Mouse (Mus musculus): ENCODE results near the gene Pars2. TPM values are rescaled to one million over a fixed set of nuclear protein-coding genes. Genes with fewer than 3 reads are reported as not detected.
A peak's percentile ranks its signal among the peaks of the same experiment; 100 is the strongest.

Pars2 gene
- 11.8 and 12.8 TPM in 2 replicates for polyA plus RNA-seq (2015; fragmentation: Nextera tagmentation; extraction: Ambion mirVana)

- H3K9me3 ChIP-seq (replicated peaks; ENCODE audit: low read length): no peaks in the 10 kb centered on the region
- H3K4me2 ChIP-seq (ENCODE audit: low read length): peak within 1 kb of the TSS; percentile 90
- peak; percentile 94 for ATAC-seq (replicated peaks; ENCODE audit: low FRiP score, low read depth)
- peak within 1 kb of the TSS; percentile 60 for H3K4me3 ChIP-seq (replicated peaks; ENCODE audit: low read depth, low read length)
- H3K36me3 ChIP-seq (ENCODE audit: insufficient read depth, low read length): no peaks in the 10 kb centered on the region
- peak within 1 kb of the TSS; percentile 80 for H3K27ac ChIP-seq
- WGBS: 2% methylated on average over 40 of the region's 40 CpGs
- peaks cover 22% of the 10 kb centered on the region; the same call in 1 of the 2 replicates for H3K4me1 ChIP-seq (replicated peaks; ENCODE audit: insufficient read depth, low read length)
- no peak for TF ChIP-seq CTCF (IDR thresholded peaks at IDR 0.05; ENCODE audit: low read depth)
- peak; percentile 98 for DNase-seq (ENCODE audit: low spot score)
- peak within 1 kb of the TSS; percentile 65 for H3K9ac ChIP-seq (ENCODE audit: low read depth, low read length)
- no peaks in the 10 kb centered on the region for H3K27me3 ChIP-seq (ENCODE audit: insufficient read depth, low read length)
Measured at GRCm38 (mm10) chr4:106650833-106651527, at the start of gene Pars2. Pars2 (plus strand) TSS chr4:106651069.

- H3K27me3 ChIP-seq (ENCODE audit: insufficient read depth, low read length): no peaks in the 10 kb centered on the region
- no peak overlapping the region for H3K4me3 ChIP-seq (replicated peaks; ENCODE audit: low read depth, low read length)
- H3K27ac ChIP-seq: no peak overlapping the region
- no peak overlapping the region for H3K4me2 ChIP-seq (ENCODE audit: low read length)
- H3K4me1 ChIP-seq (replicated peaks; ENCODE audit: insufficient read depth, low read length): no peaks in the 10 kb centered on the region
- H3K9me3 ChIP-seq (replicated peaks; ENCODE audit: low read length): no peaks in the 10 kb centered on the region
- DNase-seq (ENCODE audit: low spot score): peak; percentile 56
- H3K9ac ChIP-seq (ENCODE audit: low read depth, low read length): no peak overlapping the region
- ATAC-seq (replicated peaks; ENCODE audit: low FRiP score, low read depth): peak; percentile 79; the same call in 1 of the 2 replicates
- 38% methylated on average over 18 of the region's 18 CpGs for WGBS
- H3K36me3 ChIP-seq (ENCODE audit: insufficient read depth, low read length): no peaks in the 10 kb centered on the region
- TF ChIP-seq CTCF (IDR thresholded peaks at IDR 0.05; ENCODE audit: low read depth): no peak; the same call in 1 of the 2 replicates
Measured at GRCm38 (mm10) chr4:106606639-106607554, 44.0 kb upstream of the Pars2 start.

GRCm38 (mm10) chr4:106607905-106608304 lies 43.0 kb upstream of the Pars2 start:
- WGBS: 74% methylated on average over 1 of the region's 1 CpGs
- Histone ChIP-seq H3K36me3 (ENCODE audit: insufficient read depth, low read length) (no peaks in the 10 kb centered on the region), H3K27me3 (ENCODE audit: insufficient read depth, low read length) (no peaks in the 10 kb centered on the region), H3K9ac (ENCODE audit: low read depth, low read length) (no peak overlapping the region), H3K4me3 (replicated peaks; ENCODE audit: low read depth, low read length) (no peak overlapping the region), H3K9me3 (replicated peaks; ENCODE audit: low read length) (no peaks in the 10 kb centered on the region), H3K4me1 (replicated peaks; ENCODE audit: insufficient read depth, low read length) (no peaks in the 10 kb centered on the region), H3K4me2 (ENCODE audit: low read length) (no peak overlapping the region), H3K27ac (no peak overlapping the region)
- DNase-seq (ENCODE audit: low spot score): no peak
- ATAC-seq (replicated peaks; ENCODE audit: low FRiP score, low read depth): no peak
- no peak for TF ChIP-seq CTCF (IDR thresholded peaks at IDR 0.05; ENCODE audit: low read depth)

- no peak for ATAC-seq (replicated peaks; ENCODE audit: low FRiP score, low read depth)
- 78% methylated on average over 8 of the region's 8 CpGs for WGBS
- no peak for TF ChIP-seq CTCF (IDR thresholded peaks at IDR 0.05; ENCODE audit: low read depth)
Measured at GRCm38 (mm10) chr4:106613105-106613504, 37.8 kb upstream of the Pars2 start.

GRCm38 (mm10) chr4:106613560-106613959 lies 37.3 kb upstream of the Pars2 start:
- no peak overlapping the region for H3K4me2 ChIP-seq (ENCODE audit: low read length)
- DNase-seq (ENCODE audit: low spot score) (no peak), ATAC-seq (replicated peaks; ENCODE audit: low FRiP score, low read depth) (no peak)
- H3K4me3 ChIP-seq (replicated peaks; ENCODE audit: low read depth, low read length): no peak overlapping the region
- no peaks in the 10 kb centered on the region for H3K9me3 ChIP-seq (replicated peaks; ENCODE audit: low read length)
- no peaks in the 10 kb centered on the region for H3K36me3 ChIP-seq (ENCODE audit: insufficient read depth, low read length)
- TF ChIP-seq CTCF (IDR thresholded peaks at IDR 0.05; ENCODE audit: low read depth): no peak
- no peaks in the 10 kb centered on the region for H3K27me3 ChIP-seq (ENCODE audit: insufficient read depth, low read length)
- peaks cover 8% of the 10 kb centered on the region; the same call in 1 of the 2 replicates for H3K4me1 ChIP-seq (replicated peaks; ENCODE audit: insufficient read depth, low read length)
- no peak overlapping the region for H3K9ac ChIP-seq (ENCODE audit: low read depth, low read length)
- no peak overlapping the region for H3K27ac ChIP-seq
- WGBS: 72% methylated on average over 3 of the region's 3 CpGs

More at GRCm38 (mm10) chr4:106613105-106613504, 37.8 kb upstream of the Pars2 start:
- Histone ChIP-seq H3K27me3 (ENCODE audit: insufficient read depth, low read length) (no peaks in the 10 kb centered on the region), H3K9ac (ENCODE audit: low read depth, low read length) (no peak overlapping the region), H3K4me1 (replicated peaks; ENCODE audit: insufficient read depth, low read length) (peaks cover 8% of the 10 kb centered on the region; the same call in 1 of the 2 replicates), H3K4me2 (ENCODE audit: low read length) (no peak overlapping the region), H3K27ac (no peak overlapping the region), H3K4me3 (replicated peaks; ENCODE audit: low read depth, low read length) (no peak overlapping the region), H3K9me3 (replicated peaks; ENCODE audit: low read length) (no peaks in the 10 kb centered on the region), H3K36me3 (ENCODE audit: insufficient read depth, low read length) (no peaks in the 10 kb centered on the region)
- no peak for DNase-seq (ENCODE audit: low spot score)

- 45% methylated on average over 7 of the region's 7 CpGs for WGBS
- no peaks in the 10 kb centered on the region for H3K27me3 ChIP-seq (ENCODE audit: insufficient read depth, low read length)
- no peak overlapping the region for H3K4me2 ChIP-seq (ENCODE audit: low read length)
- peak; percentile 99 for TF ChIP-seq CTCF (IDR thresholded peaks at IDR 0.05; ENCODE audit: low read depth)
- no peaks in the 10 kb centered on the region for H3K9me3 ChIP-seq (replicated peaks; ENCODE audit: low read length)
- H3K36me3 ChIP-seq (ENCODE audit: insufficient read depth, low read length): no peaks in the 10 kb centered on the region
- H3K9ac ChIP-seq (ENCODE audit: low read depth, low read length): no peak overlapping the region
- peaks cover 8% of the 10 kb centered on the region; the same call in 1 of the 2 replicates for H3K4me1 ChIP-seq (replicated peaks; ENCODE audit: insufficient read depth, low read length)
- ATAC-seq (replicated peaks; ENCODE audit: low FRiP score, low read depth) (peak; percentile 65), DNase-seq (ENCODE audit: low spot score) (peak; percentile 87)
- no peak overlapping the region for H3K27ac ChIP-seq
- no peak overlapping the region for H3K4me3 ChIP-seq (replicated peaks; ENCODE audit: low read depth, low read length)
Measured at GRCm38 (mm10) chr4:106614180-106614797, 36.6 kb upstream of the Pars2 start.

Data from kidney, postnatal 0 days (tissue).